Mouse (Mus musculus) neural tube, embryonic 11.5 days (tissue): Measurements from ENCODE around the gene Gpc3. TPM values are rescaled to one million over a fixed set of nuclear protein-coding genes. Genes with fewer than 3 reads are reported as not detected.

Source experiments
- ATAC-seq: fragments of 200-750 bp; cut with Nextera tagmentation; 2 replicates; pipeline ENCODE4 v1.8.0; 2017; ENCODE audit warnings: moderate number of reproducible peaks, mild to moderate bottlenecking, moderate TSS enrichment, moderate library complexity; ENCODE audit not compliant: insufficient read depth, low FRiP score, low TSS enrichment
- DNase-seq: peaks from one replicate; pipeline ENCODE4 v3.0.0-alpha.2; 2015; ENCODE audit warnings: low spot score
- H3K27ac ChIP-seq: fragments of 300-500 bp; sonication (generic); 2 replicates; pipeline ENCODE4 v1.5.1; 2014; ENCODE audit warnings: low read depth, mild to moderate bottlenecking, low read length
- H3K27me3 ChIP-seq: fragments of 300-500 bp; sonication (generic); 2 replicates; pipeline ENCODE4 v1.6.1; 2014; ENCODE audit warnings: mild to moderate bottlenecking, low read length, mixed read lengths; ENCODE audit not compliant: control insufficient read depth, insufficient read depth
- H3K36me3 ChIP-seq: fragments of 300-500 bp; sonication (generic); 2 replicates; pipeline ENCODE4 v1.6.1; 2014; ENCODE audit warnings: mild to moderate bottlenecking, low read length, moderate library complexity, mixed read lengths; ENCODE audit not compliant: control insufficient read depth, insufficient read depth
- H3K4me1 ChIP-seq: fragments of 300-500 bp; sonication (generic); 2 replicates; pipeline ENCODE4 v1.6.1; 2014; ENCODE audit warnings: low read length, mixed read lengths; ENCODE audit not compliant: control insufficient read depth, insufficient read depth
- H3K4me2 ChIP-seq: fragments of 300-500 bp; sonication (generic); 2 replicates; pipeline ENCODE4 v1.6.1; 2014; ENCODE audit warnings: low read depth, mild to moderate bottlenecking, moderate library complexity
- H3K4me3 ChIP-seq: fragments of 300-500 bp; sonication (generic); 2 replicates; pipeline ENCODE4 v1.5.1; 2014; ENCODE audit warnings: low read depth, low read length
- H3K9ac ChIP-seq: fragments of 300-500 bp; sonication (generic); 2 replicates; pipeline ENCODE4 v1.6.1; 2014; ENCODE audit warnings: mild to moderate bottlenecking, low read length
- H3K9me3 ChIP-seq: fragments of 300-500 bp; sonication (generic); 2 replicates; pipeline ENCODE4 v1.6.1; 2016; ENCODE audit warnings: low read length; ENCODE audit not compliant: control insufficient read depth
- WGBS: fragments of 180-500 bp; shearing (Covaris S2); extraction: QIAGEN DNeasy Blood & Tissue Kit; methylation state at CpG from one replicate; pipeline ENCODE4 v1.1.7; 2014; 5-methylcytosine and 5-hydroxymethylcytosine counted together
- polyA plus RNA-seq: library from polyadenylated mRNA; unstranded; fragments of >200 nt; fragmentation: Nextera tagmentation; extraction: Ambion mirVana; gene quantifications from 2 replicates; pipeline ENCODE4 v1.2.1, GENCODE M21; 2014

The Gpc3 gene
- polyA plus RNA-seq, 1 experiment from 2014 or later: 490 TPM

GRCm38 (mm10) chrX:52537282-52537681 is 76.5 kb downstream of the Gpc3 start:
- no peak for DNase-seq
- Histone ChIP-seq H3K9ac (no peak overlapping the region), H3K9me3 (no peaks in the 10 kb centered on the region), H3K4me3 (no peak overlapping the region), H3K36me3 (no peaks in the 10 kb centered on the region), H3K4me1 (no peaks in the 10 kb centered on the region), H3K27me3 (no peaks in the 10 kb centered on the region), H3K4me2 (no peak overlapping the region), H3K27ac (no peak overlapping the region)
- WGBS: 63% methylated on average over 5 of the region's 5 CpGs
- no peak for ATAC-seq

GRCm38 (mm10) chrX:52533766-52534165 is 80.0 kb downstream of the Gpc3 start:
- DNase-seq (no peak), ATAC-seq (no peak)
- 72% methylated on average over 1 of the region's 1 CpGs for WGBS
- H3K9ac ChIP-seq: no peak overlapping the region
- H3K27me3 ChIP-seq: no peaks in the 10 kb centered on the region
- H3K27ac ChIP-seq: no peak overlapping the region
- no peak overlapping the region for H3K4me2 ChIP-seq
- H3K4me1 ChIP-seq: no peaks in the 10 kb centered on the region
- H3K9me3 ChIP-seq: no peaks in the 10 kb centered on the region
- no peaks in the 10 kb centered on the region for H3K36me3 ChIP-seq
- no peak overlapping the region for H3K4me3 ChIP-seq

GRCm38 (mm10) chrX:52533098-52533497 is 80.7 kb downstream of the Gpc3 start:
- Histone ChIP-seq H3K9me3 (no peaks in the 10 kb centered on the region), H3K4me2 (no peak overlapping the region), H3K27ac (no peak overlapping the region), H3K9ac (no peak overlapping the region), H3K4me1 (no peaks in the 10 kb centered on the region), H3K4me3 (no peak overlapping the region), H3K36me3 (no peaks in the 10 kb centered on the region), H3K27me3 (no peaks in the 10 kb centered on the region)
- WGBS: 62% methylated on average over 4 of the region's 4 CpGs
- peak; percentile 36 for DNase-seq
- ATAC-seq: no peak

- ATAC-seq: no peak
- WGBS: 73% methylated on average over 2 of the region's 2 CpGs
- Histone ChIP-seq H3K36me3 (no peaks in the 10 kb centered on the region), H3K27ac (no peak overlapping the region), H3K4me1 (no peaks in the 10 kb centered on the region), H3K4me2 (no peak overlapping the region), H3K27me3 (no peaks in the 10 kb centered on the region), H3K9ac (no peak overlapping the region), H3K9me3 (no peaks in the 10 kb centered on the region), H3K4me3 (no peak overlapping the region)
- DNase-seq: no peak
Measured at GRCm38 (mm10) chrX:52532124-52532523, 81.6 kb downstream of the Gpc3 start.

GRCm38 (mm10) chrX:52526086-52526485 is 87.7 kb downstream of the Gpc3 start:
- no peaks in the 10 kb centered on the region for H3K4me1 ChIP-seq
- no peak overlapping the region for H3K9ac ChIP-seq
- H3K4me3 ChIP-seq: no peak overlapping the region
- ATAC-seq (no peak), DNase-seq (no peak)
- H3K36me3 ChIP-seq: no peaks in the 10 kb centered on the region
- H3K9me3 ChIP-seq: no peaks in the 10 kb centered on the region
- no peak overlapping the region for H3K27ac ChIP-seq
- WGBS: 79% methylated on average over 5 of the region's 5 CpGs
- H3K4me2 ChIP-seq: no peak overlapping the region
- no peaks in the 10 kb centered on the region for H3K27me3 ChIP-seq

GRCm38 (mm10) chrX:52525132-52525531 is 88.6 kb downstream of the Gpc3 start:
- Histone ChIP-seq H3K27ac (no peak overlapping the region), H3K27me3 (no peaks in the 10 kb centered on the region), H3K4me1 (no peaks in the 10 kb centered on the region), H3K9ac (no peak overlapping the region), H3K9me3 (no peaks in the 10 kb centered on the region), H3K4me2 (no peak overlapping the region), H3K36me3 (no peaks in the 10 kb centered on the region), H3K4me3 (no peak overlapping the region)
- 92% methylated on average over 3 of the region's 3 CpGs for WGBS
- DNase-seq (no peak), ATAC-seq (no peak)

- Histone ChIP-seq H3K36me3 (no peaks in the 10 kb centered on the region), H3K4me3 (no peak overlapping the region), H3K27me3 (no peaks in the 10 kb centered on the region), H3K4me1 (no peaks in the 10 kb centered on the region), H3K9me3 (no peaks in the 10 kb centered on the region), H3K27ac (no peak overlapping the region), H3K4me2 (no peak overlapping the region), H3K9ac (no peak overlapping the region)
- ATAC-seq (no peak), DNase-seq (peak; percentile 35)
- WGBS: 57% methylated on average over 3 of the region's 3 CpGs
Measured at GRCm38 (mm10) chrX:52514553-52514952, 99.2 kb downstream of the Gpc3 start.

GRCm38 (mm10) chrX:52511151-52511550 is 102.6 kb downstream of the Gpc3 start:
- Histone ChIP-seq H3K4me2 (no peak overlapping the region), H3K36me3 (no peaks in the 10 kb centered on the region), H3K4me1 (no peaks in the 10 kb centered on the region), H3K27me3 (no peaks in the 10 kb centered on the region), H3K9me3 (no peaks in the 10 kb centered on the region), H3K9ac (no peak overlapping the region), H3K27ac (no peak overlapping the region), H3K4me3 (no peak overlapping the region)
- ATAC-seq (no peak), DNase-seq (no peak)
- WGBS: 73% methylated on average over 4 of the region's 4 CpGs

GRCm38 (mm10) chrX:52503857-52504256 is 109.9 kb downstream of the Gpc3 start:
- no peaks in the 10 kb centered on the region for H3K27me3 ChIP-seq
- H3K9me3 ChIP-seq: no peaks in the 10 kb centered on the region
- no peak overlapping the region for H3K9ac ChIP-seq
- H3K4me2 ChIP-seq: no peak overlapping the region
- H3K36me3 ChIP-seq: no peaks in the 10 kb centered on the region
- DNase-seq: no peak
- H3K4me1 ChIP-seq: no peaks in the 10 kb centered on the region
- no peak overlapping the region for H3K4me3 ChIP-seq
- no peak for ATAC-seq
- H3K27ac ChIP-seq: no peak overlapping the region
- WGBS: 76% methylated on average over 3 of the region's 3 CpGs
